Mouse (Mus musculus): ENCODE results near the gene Fam3a. TPM values are rescaled to one million over a fixed set of nuclear protein-coding genes. Genes with fewer than 3 reads are reported as not detected.
"Not testable (repeated sequence)": the region's sequence is repeated elsewhere in the genome, so short reads cannot be mapped to it uniquely, and the experiment has no call there.

The Fam3a gene
- polyA plus RNA-seq, 1 experiment from 2014 or later = 16.8 TPM

DNA sequence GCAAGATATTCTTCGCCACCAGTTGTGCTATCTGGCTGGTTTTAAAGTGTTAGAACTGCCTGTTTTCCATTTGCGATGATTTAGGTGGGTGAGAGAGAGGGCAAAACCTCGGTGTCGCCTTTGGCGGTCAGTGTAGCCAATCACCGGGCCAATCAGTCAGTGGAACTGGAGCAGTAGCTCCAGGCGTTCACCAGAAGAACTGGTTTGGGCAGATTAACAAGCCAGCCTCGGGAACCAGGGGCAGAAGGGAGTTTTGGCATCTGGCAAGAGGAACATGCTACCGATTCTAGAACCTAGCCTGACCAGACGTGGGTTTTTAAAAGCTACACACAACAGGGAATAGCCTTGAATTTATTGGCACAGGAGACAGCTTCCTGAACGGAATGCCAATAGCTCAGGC is 33.9 kb downstream of the Fam3a start:
- DNase-seq (ENCODE audit: low spot score) (no peak), ATAC-seq (replicated peaks; ENCODE audit: low FRiP score) (no peak)
- Histone ChIP-seq H3K4me2 (no peak overlapping the region), H3K9ac (ENCODE audit: low read depth, low read length) (no peak overlapping the region), H3K36me3 (ENCODE audit: control insufficient read depth, insufficient read depth, low read length) (no peaks in the 10 kb centered on the region), H3K9me3 (ENCODE audit: control insufficient read depth, low read length) (no peaks in the 10 kb centered on the region), H3K4me3 (ENCODE audit: low read depth, low read length) (no peak overlapping the region), H3K27ac (ENCODE audit: low read depth, low read length) (no peak overlapping the region), H3K27me3 (replicated peaks; ENCODE audit: control insufficient read depth, insufficient read depth, low read length) (no peaks in the 10 kb centered on the region), H3K4me1 (replicated peaks; ENCODE audit: control insufficient read depth, insufficient read depth, low read length) (no peaks in the 10 kb centered on the region)
- 42% methylated on average over 11 of the region's 11 CpGs for WGBS

GRCm38 (mm10) chrX:74357069-74357468 is 36.0 kb downstream of the Fam3a start:
- H3K36me3 ChIP-seq (ENCODE audit: control insufficient read depth, insufficient read depth, low read length); H3K4me1 ChIP-seq (replicated peaks; ENCODE audit: control insufficient read depth, insufficient read depth, low read length); ATAC-seq (replicated peaks; ENCODE audit: low FRiP score); H3K9ac ChIP-seq (ENCODE audit: low read depth, low read length); H3K4me2 ChIP-seq; H3K27me3 ChIP-seq (replicated peaks; ENCODE audit: control insufficient read depth, insufficient read depth, low read length); H3K27ac ChIP-seq (ENCODE audit: low read depth, low read length); DNase-seq (ENCODE audit: low spot score); H3K4me3 ChIP-seq (ENCODE audit: low read depth, low read length); H3K9me3 ChIP-seq (ENCODE audit: control insufficient read depth, low read length): not testable (repeated sequence)
- 80% methylated on average over 3 of the region's 3 CpGs for WGBS

DNA sequence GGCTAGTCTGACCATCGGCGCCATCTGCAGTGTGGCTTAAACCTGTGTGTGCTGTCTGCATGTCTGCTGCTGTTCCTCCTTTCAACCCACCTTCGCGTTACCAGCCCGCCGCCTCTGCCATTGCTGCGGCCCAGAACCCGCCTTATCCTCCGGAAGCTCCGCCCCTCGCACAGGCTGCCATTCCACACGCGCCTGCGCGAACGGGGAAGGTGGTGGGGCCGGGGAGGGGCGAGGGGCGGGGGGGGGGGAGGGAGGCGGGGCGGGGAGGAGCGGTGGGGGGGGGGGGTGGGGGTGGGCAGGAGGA is 39.7 kb downstream of the Fam3a start, which contains the start of gene Lage3:
TSS of gene Lage3 (minus strand) at position 152 of the 304 bp plus-strand sequence.
- H3K9ac ChIP-seq (ENCODE audit: low read depth, low read length) = peak within 1 kb of the TSS; percentile 76
- no peaks in the 10 kb centered on the region for H3K4me1 ChIP-seq (replicated peaks; ENCODE audit: control insufficient read depth, insufficient read depth, low read length)
- H3K27me3 ChIP-seq (replicated peaks; ENCODE audit: control insufficient read depth, insufficient read depth, low read length) = no peaks in the 10 kb centered on the region
- 29% methylated on average over 12 of the region's 22 CpGs for WGBS
- DNase-seq (ENCODE audit: low spot score) (peak; percentile 52), ATAC-seq (replicated peaks; ENCODE audit: low FRiP score) (peak; percentile 75)
- H3K9me3 ChIP-seq (ENCODE audit: control insufficient read depth, low read length) = no peaks in the 10 kb centered on the region
- no peak within 1 kb of the TSS; the same call in 1 of the 2 replicates for H3K27ac ChIP-seq (ENCODE audit: low read depth, low read length)
- H3K36me3 ChIP-seq (ENCODE audit: control insufficient read depth, insufficient read depth, low read length) = no peaks in the 10 kb centered on the region
- H3K4me2 ChIP-seq = peak within 1 kb of the TSS; percentile 72
- H3K4me3 ChIP-seq (ENCODE audit: low read depth, low read length) = peak within 1 kb of the TSS; percentile 55

DNA sequence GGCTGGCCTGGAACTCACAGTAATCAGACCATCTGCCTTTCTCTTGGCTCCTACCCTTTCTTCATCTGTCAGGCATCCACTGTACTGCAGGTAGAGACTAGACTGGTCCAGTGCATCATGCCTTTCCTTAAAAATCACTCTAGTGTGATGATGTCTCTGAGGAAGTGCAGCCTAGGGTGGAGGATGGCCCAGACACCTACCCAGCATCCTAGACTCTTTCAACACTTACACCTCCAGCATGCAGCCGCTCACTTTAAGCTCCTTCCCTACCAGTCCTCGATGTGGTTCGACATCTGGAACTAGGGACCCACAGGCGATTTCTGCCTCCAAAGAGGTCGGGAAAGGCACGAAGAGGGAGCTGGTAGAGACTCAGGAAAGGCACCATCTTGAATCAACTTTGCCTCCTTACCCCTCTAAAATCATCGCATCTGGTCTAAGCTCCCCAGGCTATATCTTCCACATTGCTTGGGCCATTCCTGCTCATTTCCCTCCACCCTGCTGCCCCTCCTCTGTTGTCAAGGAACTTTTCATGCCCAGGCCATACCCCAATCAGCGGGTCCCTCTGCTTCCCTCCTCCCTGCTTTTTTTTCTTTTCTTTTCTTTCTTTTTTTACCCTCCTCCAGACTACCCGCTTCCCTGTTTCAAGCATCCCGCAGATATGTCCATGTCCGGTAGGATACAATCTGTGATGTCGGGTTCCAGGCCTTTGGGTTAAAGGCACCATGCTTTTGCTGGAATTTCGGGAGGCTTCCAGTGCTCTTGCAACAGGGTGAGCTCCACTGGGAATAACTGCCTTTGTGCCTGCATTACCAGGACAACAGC is 40.2 kb downstream of the Fam3a start:
- no peaks in the 10 kb centered on the region for H3K4me1 ChIP-seq (replicated peaks; ENCODE audit: control insufficient read depth, insufficient read depth, low read length)
- 25% methylated on average over 13 of the region's 13 CpGs for WGBS
- peak overlapping the region; percentile 76 for H3K9ac ChIP-seq (ENCODE audit: low read depth, low read length)
- H3K9me3 ChIP-seq (ENCODE audit: control insufficient read depth, low read length) = no peaks in the 10 kb centered on the region
- no peaks in the 10 kb centered on the region for H3K27me3 ChIP-seq (replicated peaks; ENCODE audit: control insufficient read depth, insufficient read depth, low read length)
- ATAC-seq (replicated peaks; ENCODE audit: low FRiP score) (peak; percentile 43), DNase-seq (ENCODE audit: low spot score) (no peak)
- H3K36me3 ChIP-seq (ENCODE audit: control insufficient read depth, insufficient read depth, low read length) = no peaks in the 10 kb centered on the region
- H3K4me2 ChIP-seq = peak overlapping the region; percentile 72
- H3K27ac ChIP-seq (ENCODE audit: low read depth, low read length) = no peak overlapping the region; the same call in 1 of the 2 replicates
- H3K4me3 ChIP-seq (ENCODE audit: low read depth, low read length) = peak overlapping the region; percentile 55

Other genes with a start within 250 kb of the Fam3a start
- gene Tex28, start 225.4 kb downstream of the Fam3a start, polyA plus RNA-seq (2014; fragmentation: Nextera tagmentation; extraction: Ambion mirVana) = not detected in 2 replicates
- not detected in 2 replicates for gene Tktl1, start 216.0 kb downstream of the Fam3a start, polyA plus RNA-seq (2014; fragmentation: Nextera tagmentation; extraction: Ambion mirVana)
- gene Flna, start 143.5 kb downstream of the Fam3a start, polyA plus RNA-seq (2014; fragmentation: Nextera tagmentation; extraction: Ambion mirVana) = 172 and 175 TPM in 2 replicates
- gene Emd, start 138.6 kb downstream of the Fam3a start, polyA plus RNA-seq (2014; fragmentation: Nextera tagmentation; extraction: Ambion mirVana) = 20.7 and 23.2 TPM in 2 replicates
- gene Rpl10, start 122.5 kb downstream of the Fam3a start, polyA plus RNA-seq (2014; fragmentation: Nextera tagmentation; extraction: Ambion mirVana) = 887 and 939 TPM in 2 replicates
- 48.5 and 49.8 TPM in 2 replicates for gene Taz, start 111.4 kb downstream of the Fam3a start, polyA plus RNA-seq (2014; fragmentation: Nextera tagmentation; extraction: Ambion mirVana)
- gene Dnase1l1, start 110.9 kb downstream of the Fam3a start, polyA plus RNA-seq (2014; fragmentation: Nextera tagmentation; extraction: Ambion mirVana) = 12.1 and 15.3 TPM in 2 replicates
- 90.5 and 103 TPM in 2 replicates for gene Atp6ap1, start 96.2 kb downstream of the Fam3a start, polyA plus RNA-seq (2014; fragmentation: Nextera tagmentation; extraction: Ambion mirVana)
- 112 and 122 TPM in 2 replicates for gene Gdi1, start 88.3 kb downstream of the Fam3a start, polyA plus RNA-seq (2014; fragmentation: Nextera tagmentation; extraction: Ambion mirVana)
- 55.0 and 55.1 TPM in 2 replicates for gene Fam50a, start 80.2 kb downstream of the Fam3a start, polyA plus RNA-seq (2014; fragmentation: Nextera tagmentation; extraction: Ambion mirVana)
- gene Plxna3, start 64.2 kb downstream of the Fam3a start, polyA plus RNA-seq (2014; fragmentation: Nextera tagmentation; extraction: Ambion mirVana) = 3.6 and 5.8 TPM in 2 replicates
- gene Lage3, start 39.7 kb downstream of the Fam3a start, polyA plus RNA-seq (2014; fragmentation: Nextera tagmentation; extraction: Ambion mirVana) = 94.4 and 102 TPM in 2 replicates
- gene Ubl4a, start 20.1 kb downstream of the Fam3a start, polyA plus RNA-seq (2014; fragmentation: Nextera tagmentation; extraction: Ambion mirVana) = 72.0 and 75.4 TPM in 2 replicates
- gene Slc10a3, start 19.9 kb downstream of the Fam3a start, polyA plus RNA-seq (2014; fragmentation: Nextera tagmentation; extraction: Ambion mirVana) = 11.9 and 13.0 TPM in 2 replicates
- gene Ikbkg, start within 50 bp of the Fam3a start, polyA plus RNA-seq (2014; fragmentation: Nextera tagmentation; extraction: Ambion mirVana) = 19.2 and 23.0 TPM in 2 replicates
- gene G6pdx, start 35.9 kb upstream of the Fam3a start, polyA plus RNA-seq (2014; fragmentation: Nextera tagmentation; extraction: Ambion mirVana) = 65.0 and 76.6 TPM in 2 replicates
- gene Gm6880, start 88.1 kb upstream of the Fam3a start, polyA plus RNA-seq (2014; fragmentation: Nextera tagmentation; extraction: Ambion mirVana) = not detected in 2 replicates
- gene Olfr1326-ps1, start 181.6 kb upstream of the Fam3a start, polyA plus RNA-seq (2014; fragmentation: Nextera tagmentation; extraction: Ambion mirVana) = not detected in 2 replicates
- gene Olfr1325, start 199.4 kb upstream of the Fam3a start, polyA plus RNA-seq (2014; fragmentation: Nextera tagmentation; extraction: Ambion mirVana) = not detected in 2 replicates